Mouse (Mus musculus): ENCODE measurements around the gene Vmn1r62.
"Not testable (repeated sequence)": the region's sequence is repeated elsewhere in the genome, so short reads cannot be mapped to it uniquely, and the experiment has no call there.

The Vmn1r62 gene

DNA sequence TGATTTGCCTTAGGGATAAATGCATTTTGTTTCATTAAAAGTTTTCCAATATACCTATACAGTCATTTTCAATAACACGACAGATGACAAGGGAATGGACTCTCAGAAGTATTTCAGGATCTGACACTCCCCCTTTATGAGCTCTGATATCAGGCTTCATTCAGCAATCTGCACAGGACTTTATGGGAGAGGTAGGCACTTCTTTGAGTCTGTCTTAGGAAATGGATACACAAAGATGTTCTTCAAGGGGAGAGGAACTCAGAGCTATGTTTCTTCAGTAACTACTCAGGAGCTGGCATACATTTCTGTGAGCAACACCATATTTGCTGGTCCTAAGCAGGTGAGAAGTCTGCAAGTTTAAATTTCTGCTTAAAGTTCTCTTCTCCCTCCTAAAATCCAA, at the start of gene Vmn1r62:
Gene Vmn1r62 (plus strand): TSS at position 301 of the 400 bp plus-strand sequence.
- not testable (repeated sequence) for DNase-seq

All from cerebellum, postnatal 10 days (tissue).